8 mouse cellular contexts compared by ENCODE assay signal in the genomic region with DNA sequence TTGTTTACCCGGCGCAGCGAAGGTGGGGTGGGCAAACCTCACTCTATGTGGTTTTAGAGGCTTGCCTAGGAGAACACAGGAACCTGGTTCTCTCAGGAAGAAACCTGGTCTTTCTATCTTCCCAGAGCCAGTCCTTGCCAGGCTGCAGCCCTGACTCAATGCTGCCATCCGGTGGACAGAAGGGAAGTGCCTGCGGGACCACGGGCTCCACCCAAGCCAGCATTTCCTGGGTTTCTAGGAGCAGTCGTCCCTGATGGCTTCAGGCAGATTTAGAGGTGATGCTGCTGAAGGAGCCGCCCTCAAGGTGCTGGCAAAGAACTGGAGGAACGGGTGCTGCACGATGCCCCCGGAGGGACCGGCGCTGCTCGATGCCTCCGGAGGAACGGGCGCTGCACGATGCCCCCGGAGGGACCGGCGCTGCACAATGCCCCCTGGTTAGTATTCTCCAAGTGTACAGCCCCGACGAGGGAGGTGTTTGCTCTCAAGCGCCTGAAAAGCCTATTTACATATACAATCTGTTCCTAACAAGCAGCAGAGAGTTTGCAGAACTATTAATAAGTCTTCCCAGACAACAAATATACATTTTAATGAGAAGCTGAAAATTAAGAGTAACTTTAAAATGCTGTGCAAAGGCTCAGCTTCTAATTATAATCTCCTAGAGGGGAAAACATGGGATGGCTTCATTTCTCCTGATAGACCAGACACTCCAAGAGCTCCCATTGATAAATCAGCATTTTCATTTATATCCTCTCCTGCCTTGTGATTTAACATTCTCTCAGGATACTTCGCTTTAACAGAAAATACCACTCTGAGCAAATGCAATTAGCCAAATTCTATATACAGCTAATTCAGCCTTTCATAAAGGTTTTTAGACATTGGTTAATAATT. TPM values are rescaled to one million over a fixed set of nuclear protein-coding genes. Genes with fewer than 3 reads are reported as not detected.
A peak's percentile ranks its signal among the peaks of the same experiment; 100 is the strongest.
DNase-seq lines count a peak whose midpoint lies in the region; ATAC-seq and TF ChIP-seq lines count a peak whose summit lies in the region.

No protein-coding gene starts in this region.

- no peaks in the 10 kb centered on the region for H3K4me1 ChIP-seq in G1E (ENCODE audit: insufficient read depth, low read depth, low read length)
- H3K4me1 ChIP-seq in hindbrain, embryonic 11.5 days (replicated peaks; ENCODE audit: control insufficient read depth, insufficient read depth, low read length) = no peaks in the 10 kb centered on the region
- no peaks in the 10 kb centered on the region for H3K4me1 ChIP-seq in lung, postnatal 0 days (ENCODE audit: insufficient read depth, low read depth, low read length)

- H3K4me3 ChIP-seq in G1E (ENCODE audit: low read depth, low read length) = no peak overlapping the region
- H3K4me3 ChIP-seq in hindbrain, embryonic 11.5 days (ENCODE audit: low read depth, low read length) = peak overlapping the region; percentile 45
- no peak overlapping the region for H3K4me3 ChIP-seq in lung, postnatal 0 days (ENCODE audit: low read depth, low read length)

- H3K36me3 ChIP-seq in G1E (replicated peaks) = no peaks in the 10 kb centered on the region
- H3K36me3 ChIP-seq in hindbrain, embryonic 11.5 days (ENCODE audit: control insufficient read depth, insufficient read depth, low read length) = no peaks in the 10 kb centered on the region
- H3K36me3 ChIP-seq in lung, postnatal 0 days (ENCODE audit: insufficient read depth, low read length) = no peaks in the 10 kb centered on the region

- no peak for TF ChIP-seq EP300 in lung, postnatal 0 days (IDR thresholded peaks at IDR 0.05)

- DNase-seq in G1E (ENCODE audit: low spot score) = peak; percentile 41
- peak; percentile 87 for DNase-seq in cerebellum, adult 8-10 months
- DNase-seq in frontal cortex, adult 2 months (ENCODE audit: extremely low spot score in 1 of 2, low spot score in 1 of 2) = peak; percentile 83 to 97
- DNase-seq in hindbrain, embryonic 11.5 days (ENCODE audit: low spot score) = peak; percentile 92
- peak; percentile 87 for DNase-seq in layer of hippocampus, adult 9-11 months
- peak; percentile 89 for DNase-seq in lung, postnatal 0 days (ENCODE audit: low spot score)
- peak; percentile 82 for DNase-seq in ovary, postnatal 36 days (ENCODE audit: low spot score)
- peak; percentile 85 for DNase-seq in thymus, postnatal 14 days

- WGBS in hindbrain, embryonic 11.5 days = 6% methylated on average over 25 of the region's 25 CpGs
- 4% methylated on average over 25 of the region's 25 CpGs for WGBS in lung, postnatal 0 days

- peaks cover 5% of the 10 kb centered on the region; the same call in 1 of the 2 replicates for H3K27me3 ChIP-seq in G1E (ENCODE audit: insufficient read depth, low read length)
- no peaks in the 10 kb centered on the region for H3K27me3 ChIP-seq in hindbrain, embryonic 11.5 days (ENCODE audit: control insufficient read depth, insufficient read depth, low read length)
- 0 out of 2 replicates have a peak, but pooled peaks cover 4% of the 10 kb centered on the region for H3K27me3 ChIP-seq in lung, postnatal 0 days (replicated peaks; ENCODE audit: insufficient read depth, low read length)

- TF ChIP-seq CTCF in G1E (IDR thresholded peaks at IDR 0.05; ENCODE audit: low read depth, low read length) = peak; percentile 71
- peak; percentile 99 for TF ChIP-seq CTCF in lung, postnatal 0 days (IDR thresholded peaks at IDR 0.05)

- peak overlapping the region; percentile 79 for H3K9ac ChIP-seq in hindbrain, embryonic 11.5 days (ENCODE audit: low read depth, low read length)
- no peak overlapping the region for H3K9ac ChIP-seq in lung, postnatal 0 days (replicated peaks; ENCODE audit: low read depth)

- H3K27ac ChIP-seq in hindbrain, embryonic 11.5 days (ENCODE audit: low read depth, low read length) = 0 out of 2 replicates have a peak overlapping the region, but pooled peaks have one; percentile 12
- H3K27ac ChIP-seq in lung, postnatal 0 days (ENCODE audit: low read length) = no peak overlapping the region

- ATAC-seq in G1E (ENCODE audit: extremely low read depth, insufficient number of reproducible peaks, low FRiP score, poor library complexity, severe bottlenecking) = no peak
- ATAC-seq in hindbrain, embryonic 11.5 days (ENCODE audit: low FRiP score) = peak; percentile 92
- peak; percentile 80 for ATAC-seq in lung, postnatal 0 days

- H3K9me3 ChIP-seq in G1E (replicated peaks) = no peaks in the 10 kb centered on the region
- H3K9me3 ChIP-seq in hindbrain, embryonic 11.5 days (ENCODE audit: control insufficient read depth, low read length) = no peaks in the 10 kb centered on the region
- no peaks in the 10 kb centered on the region for H3K9me3 ChIP-seq in lung, postnatal 0 days (ENCODE audit: low read length)

- peak overlapping the region; percentile 62 for H3K4me2 ChIP-seq in hindbrain, embryonic 11.5 days (replicated peaks; ENCODE audit: low read depth, low read length)
- peak overlapping the region; percentile 42 for H3K4me2 ChIP-seq in lung, postnatal 0 days (replicated peaks; ENCODE audit: low read depth, low read length)

RNA-seq across cellular contexts. Expression of gene Adar, which starts 25.9 kb away (rescaled TPM):
- 42.1 and 49.8 TPM in 2 replicates for total RNA-seq in G1E (2014; fragmentation: Nextera tagmentation)
- 37.0 and 37.3 TPM in 2 replicates for total RNA-seq in G1E (2017)
- 13.2 and 16.0 TPM in 2 replicates for polyA plus RNA-seq in G1E (2012)
- 99.0 and 108 TPM in 2 replicates for polyA plus RNA-seq in frontal cortex, adult 2 months (2012; rRNA removed)
- 15.1 and 16.4 TPM in 2 replicates for polyA plus RNA-seq in hindbrain, embryonic 11.5 days (2014; fragmentation: Nextera tagmentation; extraction: Ambion mirVana)
- polyA plus RNA-seq in lung, postnatal 0 days (2015; fragmentation: Nextera tagmentation; extraction: Ambion mirVana) = 7.5 and 7.9 TPM in 2 replicates

Comparison
In these comparisons a context has a peak if more than half of its experiments do, and no peak if none do; other contexts are left out.
1. DNase-seq: peak in every context shown above with its lines; median percentile 92 in hindbrain, embryonic 11.5 days; 90 in frontal cortex, adult 2 months; 89 in lung, postnatal 0 days; 87 in cerebellum, adult 8-10 months; 87 in layer of hippocampus, adult 9-11 months; 85 in thymus, postnatal 14 days; 82 in ovary, postnatal 36 days; 41 in G1E.